Mouse (Mus musculus): ENCODE measurements around the gene Trpc4ap. TPM values are rescaled to one million over a fixed set of nuclear protein-coding genes. Genes with fewer than 3 reads are reported as not detected.

The Trpc4ap gene
- polyA plus RNA-seq, 1 experiment = 105 TPM

DNA sequence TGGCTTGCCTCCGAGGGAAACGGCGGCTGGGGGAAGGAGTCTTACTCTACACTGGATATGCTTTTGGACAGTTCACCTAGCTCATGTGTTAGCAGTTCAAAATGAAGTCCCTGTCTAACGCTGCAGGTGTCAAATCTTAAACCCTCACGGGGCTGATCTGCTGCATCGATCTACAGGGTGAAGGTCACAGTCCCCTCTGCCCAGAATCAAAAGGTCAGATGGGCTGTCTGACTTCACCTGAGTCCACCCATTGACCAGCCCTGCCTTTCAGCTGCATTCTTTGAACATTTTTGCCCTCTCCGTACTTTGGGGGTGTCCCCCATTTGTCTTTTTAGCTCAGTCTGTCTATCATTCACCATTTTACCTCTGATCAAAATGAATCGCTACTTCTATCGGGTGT is 107.1 kb downstream of the Trpc4ap start:
- Histone ChIP-seq H3K27ac (ENCODE audit: insufficient read depth, low read length) (no peak overlapping the region), H3K4me3 (ENCODE audit: insufficient read depth, low read length) (no peak overlapping the region), H3K4me1 (ENCODE audit: control insufficient read depth, insufficient read depth, low read length) (no peaks in the 10 kb centered on the region)
- TF ChIP-seq POLR2A (IDR thresholded peaks at IDR 0.05; ENCODE audit: low read depth, low read length) = no peak
- TF ChIP-seq CTCF (IDR thresholded peaks at IDR 0.05; ENCODE audit: borderline replicate concordance, insufficient read depth, low read length) = no peak

Other genes starting within 250 kb of the Trpc4ap start
- gene Ncoa6, start 218.5 kb downstream of the Trpc4ap start, polyA plus RNA-seq (2011; ENCODE audit: insufficient read length, low read depth, missing spikeins) = 44.7 and 44.8 TPM in 2 replicates
- gene Acss2, start 174.4 kb downstream of the Trpc4ap start, polyA plus RNA-seq (2011; ENCODE audit: insufficient read length, low read depth, missing spikeins) = 7.1 and 10.1 TPM in 2 replicates
- gene Ggt7, start 174.1 kb downstream of the Trpc4ap start, polyA plus RNA-seq (2011; ENCODE audit: insufficient read length, low read depth, missing spikeins) = 10.8 and 11.0 TPM in 2 replicates
- 23.4 and 37.7 TPM in 2 replicates for gene Gss, start 99.6 kb downstream of the Trpc4ap start, polyA plus RNA-seq (2011; ENCODE audit: insufficient read length, low read depth, missing spikeins)
- gene Myh7b, start 81.2 kb downstream of the Trpc4ap start, polyA plus RNA-seq (2011; ENCODE audit: insufficient read length, low read depth, missing spikeins) = not detected in 2 replicates
- 13.8 and 16.4 TPM in 2 replicates for gene Edem2, start 37.1 kb upstream of the Trpc4ap start, polyA plus RNA-seq (2011; ENCODE audit: insufficient read length, low read depth, missing spikeins)
- not detected in 2 replicates for gene Gm17581, start 43.5 kb upstream of the Trpc4ap start, polyA plus RNA-seq (2011; ENCODE audit: insufficient read length, low read depth, missing spikeins)
- 11.6 and 28.2 TPM in 2 replicates for gene Procr, start 58.7 kb upstream of the Trpc4ap start, polyA plus RNA-seq (2011; ENCODE audit: insufficient read length, low read depth, missing spikeins)
- 0.16 TPM in 1 of 2 replicates, not detected in the other for gene Mmp24, start 83.0 kb upstream of the Trpc4ap start, polyA plus RNA-seq (2011; ENCODE audit: insufficient read length, low read depth, missing spikeins)
- gene BC029722, start 127.0 kb upstream of the Trpc4ap start, polyA plus RNA-seq (2011; ENCODE audit: insufficient read length, low read depth, missing spikeins) = 35.2 and 46.7 TPM in 2 replicates
- 131 and 133 TPM in 2 replicates for gene Eif6, start 134.5 kb upstream of the Trpc4ap start, polyA plus RNA-seq (2011; ENCODE audit: insufficient read length, low read depth, missing spikeins)
- gene Fam83c, start 142.5 kb upstream of the Trpc4ap start, polyA plus RNA-seq (2011; ENCODE audit: insufficient read length, low read depth, missing spikeins) = not detected in 2 replicates
- gene Uqcc1, start 237.9 kb upstream of the Trpc4ap start, polyA plus RNA-seq (2011; ENCODE audit: insufficient read length, low read depth, missing spikeins) = 37.8 and 39.5 TPM in 2 replicates
- not detected in 2 replicates for gene Gm15557, start 248.3 kb upstream of the Trpc4ap start, polyA plus RNA-seq (2011; ENCODE audit: insufficient read length, low read depth, missing spikeins)